8 mouse cellular contexts compared by ENCODE assay signal in genomic region chr9:62980162-62980776, GRCm38 (mm10). TPM values are rescaled to one million over a fixed set of nuclear protein-coding genes. Genes with fewer than 3 reads are reported as not detected.
A peak's percentile ranks its signal among the peaks of the same experiment; 100 is the strongest.
DNase-seq lines count a peak whose midpoint lies in the region; ATAC-seq lines count a peak whose summit lies in the region.

No protein-coding gene starts in this region.

- H3K9ac ChIP-seq in embryonic facial prominence, embryonic 13.5 days: peak overlapping the region; percentile 95

- H3K4me2 ChIP-seq in embryonic facial prominence, embryonic 13.5 days: peak overlapping the region; percentile 76

- DNase-seq in CD4-positive, CD25-positive, alpha-beta regulatory T cell, adult 2 months (ENCODE audit: low read depth, low spot score): peak; percentile 35
- DNase-seq in ZHBTc4 (ENCODE audit: low read depth, low spot score): peak; percentile 60
- peak; percentile 2 for DNase-seq in heart, postnatal 25 days (ENCODE audit: low spot score)
- peak; percentile 16 to 20 for DNase-seq in layer of hippocampus, postnatal 25 days (ENCODE audit: extremely low spot score in 1 of 2, low spot score in 1 of 2)
- peak; percentile 57 to 67 for DNase-seq in lung, postnatal 4 days
- peak; percentile 67 for DNase-seq in retina, postnatal 1 day
- DNase-seq in urinary bladder, postnatal 25 days (ENCODE audit: low spot score): peak; percentile 26

- intact Hi-C loops in heart, postnatal 25 days (cut with DNase I): loop anchor here (5.0 kb wide), 2 partner anchors 92 to 127 kb away; no protein-coding TSS in a partner anchor

- H3K27ac ChIP-seq in embryonic facial prominence, embryonic 13.5 days: peak overlapping the region; percentile 98

- H3K27me3 ChIP-seq in embryonic facial prominence, embryonic 13.5 days: no peaks in the 10 kb centered on the region

- H3K4me3 ChIP-seq in embryonic facial prominence, embryonic 13.5 days: peak overlapping the region; percentile 95

- no peaks in the 10 kb centered on the region for H3K36me3 ChIP-seq in embryonic facial prominence, embryonic 13.5 days

- no peaks in the 10 kb centered on the region for H3K9me3 ChIP-seq in embryonic facial prominence, embryonic 13.5 days

- H3K4me1 ChIP-seq in embryonic facial prominence, embryonic 13.5 days: peaks cover 6% of the 10 kb centered on the region

- WGBS in embryonic facial prominence, embryonic 13.5 days: under 1% methylated on average over 43 of the region's 63 CpGs

- ATAC-seq in embryonic facial prominence, embryonic 13.5 days (ENCODE audit: insufficient number of reproducible peaks, insufficient read depth, low FRiP score, low TSS enrichment, low read depth): peak; percentile 80

RNA-seq across cellular contexts. Expression of gene Pias1, which starts 7.5 kb away (rescaled TPM):
- 56.5 and 59.2 TPM in 2 replicates for polyA plus RNA-seq in embryonic facial prominence, embryonic 13.5 days (2015; fragmentation: Nextera tagmentation; extraction: Ambion mirVana)
- total RNA-seq in heart, postnatal 25 days (2021): 10 to 100 TPM; 20.3 to 24.5 TPM
- 10 to 100 TPM; 57.8 to 63.8 TPM for total RNA-seq in layer of hippocampus, postnatal 25 days (2021)

Comparison
In these comparisons a context has a peak if more than half of its experiments do, and no peak if none do; other contexts are left out.
1. Peak in every context shown above with its lines: DNase-seq, ATAC-seq, H3K4me3 ChIP-seq and H3K27ac ChIP-seq.
2. DNase-seq: peak in every context shown above with its lines; median percentile 67 in retina, postnatal 1 day; 62 in lung, postnatal 4 days; 60 in ZHBTc4; 35 in CD4-positive, CD25-positive, alpha-beta regulatory T cell, adult 2 months; 26 in urinary bladder, postnatal 25 days; 18 in layer of hippocampus, postnatal 25 days; 2 in heart, postnatal 25 days.